Mouse (Mus musculus) neural tube, embryonic 11.5 days (tissue): ENCODE data around the gene Sufu. TPM values are rescaled to one million over a fixed set of nuclear protein-coding genes. Genes with fewer than 3 reads are reported as not detected.

Experiments used
- ATAC-seq: fragments of 200-750 bp; cut with Nextera tagmentation; 2 replicates; pipeline ENCODE4 v1.8.0; 2017; ENCODE audit warnings: moderate number of reproducible peaks, mild to moderate bottlenecking, moderate TSS enrichment, moderate library complexity; ENCODE audit not compliant: insufficient read depth, low FRiP score, low TSS enrichment
- DNase-seq: peaks from one replicate; pipeline ENCODE4 v3.0.0-alpha.2; 2015; ENCODE audit warnings: low spot score
- H3K27ac ChIP-seq: fragments of 300-500 bp; sonication (generic); 2 replicates; pipeline ENCODE4 v1.5.1; 2014; ENCODE audit warnings: low read depth, mild to moderate bottlenecking, low read length
- H3K27me3 ChIP-seq: fragments of 300-500 bp; sonication (generic); 2 replicates; pipeline ENCODE4 v1.6.1; 2014; ENCODE audit warnings: mild to moderate bottlenecking, low read length, mixed read lengths; ENCODE audit not compliant: control insufficient read depth, insufficient read depth
- H3K36me3 ChIP-seq: fragments of 300-500 bp; sonication (generic); 2 replicates; pipeline ENCODE4 v1.6.1; 2014; ENCODE audit warnings: mild to moderate bottlenecking, low read length, moderate library complexity, mixed read lengths; ENCODE audit not compliant: control insufficient read depth, insufficient read depth
- H3K4me1 ChIP-seq: fragments of 300-500 bp; sonication (generic); 2 replicates; pipeline ENCODE4 v1.6.1; 2014; ENCODE audit warnings: low read length, mixed read lengths; ENCODE audit not compliant: control insufficient read depth, insufficient read depth
- H3K4me2 ChIP-seq: fragments of 300-500 bp; sonication (generic); 2 replicates; pipeline ENCODE4 v1.6.1; 2014; ENCODE audit warnings: low read depth, mild to moderate bottlenecking, moderate library complexity
- H3K4me3 ChIP-seq: fragments of 300-500 bp; sonication (generic); 2 replicates; pipeline ENCODE4 v1.5.1; 2014; ENCODE audit warnings: low read depth, low read length
- H3K9ac ChIP-seq: fragments of 300-500 bp; sonication (generic); 2 replicates; pipeline ENCODE4 v1.6.1; 2014; ENCODE audit warnings: mild to moderate bottlenecking, low read length
- H3K9me3 ChIP-seq: fragments of 300-500 bp; sonication (generic); 2 replicates; pipeline ENCODE4 v1.6.1; 2016; ENCODE audit warnings: low read length; ENCODE audit not compliant: control insufficient read depth
- WGBS: fragments of 180-500 bp; shearing (Covaris S2); extraction: QIAGEN DNeasy Blood & Tissue Kit; methylation state at CpG from one replicate; pipeline ENCODE4 v1.1.7; 2014; 5-methylcytosine and 5-hydroxymethylcytosine counted together
- polyA plus RNA-seq: library from polyadenylated mRNA; unstranded; fragments of >200 nt; fragmentation: Nextera tagmentation; extraction: Ambion mirVana; gene quantifications from 2 replicates; pipeline ENCODE4 v1.2.1, GENCODE M21; 2014

The Sufu gene
- polyA plus RNA-seq, 1 experiment from 2014 or later: 44.1 TPM

GRCm38 (mm10) chr19:46532031-46532688 is 135.5 kb downstream of the Sufu start:
- no peak overlapping the region for H3K9ac ChIP-seq
- peak; percentile 28 for DNase-seq
- peak overlapping the region; percentile 20 for H3K4me2 ChIP-seq

DNA sequence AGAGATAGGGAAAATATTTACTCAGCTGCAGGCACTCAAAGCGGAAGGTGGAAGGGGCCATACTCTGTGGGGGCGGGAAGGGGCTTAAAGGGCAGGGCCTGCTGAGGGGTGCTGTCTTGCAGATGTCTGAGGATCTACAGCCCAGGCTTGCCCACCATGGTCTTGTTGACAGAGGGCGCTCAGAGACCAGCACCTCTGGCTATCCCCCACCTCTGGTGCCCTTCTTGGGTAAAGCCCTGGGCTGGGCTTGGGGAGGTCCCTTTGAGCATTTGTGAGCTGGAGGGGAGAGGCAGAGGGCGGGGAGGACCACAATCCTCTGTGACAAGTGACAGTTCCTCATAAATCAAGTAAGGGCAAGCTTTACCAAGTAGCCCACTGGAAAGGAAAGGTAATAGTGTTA is 136.4 kb downstream of the Sufu start:
- H3K9me3 ChIP-seq: no peaks in the 10 kb centered on the region
- no peak overlapping the region for H3K9ac ChIP-seq
- WGBS: 35% methylated on average over 4 of the region's 4 CpGs
- no peak overlapping the region for H3K4me2 ChIP-seq
- DNase-seq (no peak), ATAC-seq (no peak)
- H3K4me1 ChIP-seq: peaks cover 56% of the 10 kb centered on the region
- H3K27me3 ChIP-seq: no peaks in the 10 kb centered on the region
- H3K36me3 ChIP-seq: no peaks in the 10 kb centered on the region
- H3K4me3 ChIP-seq: no peak overlapping the region
- H3K27ac ChIP-seq: no peak overlapping the region

More at GRCm38 (mm10) chr19:46532031-46532688, 135.5 kb downstream of the Sufu start:
- H3K4me3 ChIP-seq: no peak overlapping the region; the same call in 1 of the 2 replicates
- peaks cover 65% of the 10 kb centered on the region for H3K4me1 ChIP-seq
- peak overlapping the region; percentile 49; the same call in 1 of the 2 replicates for H3K27ac ChIP-seq
- H3K36me3 ChIP-seq: no peaks in the 10 kb centered on the region
- no peaks in the 10 kb centered on the region for H3K27me3 ChIP-seq
- no peaks in the 10 kb centered on the region for H3K9me3 ChIP-seq
- ATAC-seq: no peak
- WGBS: 14% methylated on average over 10 of the region's 10 CpGs

GRCm38 (mm10) chr19:46533525-46533924 is 136.8 kb downstream of the Sufu start:
- Histone ChIP-seq H3K4me3 (no peak overlapping the region), H3K27ac (no peak overlapping the region), H3K9me3 (no peaks in the 10 kb centered on the region), H3K4me2 (no peak overlapping the region), H3K4me1 (peaks cover 52% of the 10 kb centered on the region), H3K9ac (peak overlapping the region; percentile 35), H3K36me3 (no peaks in the 10 kb centered on the region), H3K27me3 (no peaks in the 10 kb centered on the region)
- 34% methylated on average over 5 of the region's 5 CpGs for WGBS
- no peak for ATAC-seq
- no peak for DNase-seq

- no peak for ATAC-seq
- peaks cover 41% of the 10 kb centered on the region for H3K4me1 ChIP-seq
- DNase-seq: no peak
- no peak overlapping the region for H3K4me3 ChIP-seq
- H3K9me3 ChIP-seq: no peaks in the 10 kb centered on the region
- no peaks in the 10 kb centered on the region for H3K36me3 ChIP-seq
- H3K4me2 ChIP-seq: no peak overlapping the region
- no peaks in the 10 kb centered on the region for H3K27me3 ChIP-seq
- no peak overlapping the region for H3K27ac ChIP-seq
- WGBS: 25% methylated on average over 6 of the region's 6 CpGs
- H3K9ac ChIP-seq: no peak overlapping the region
Measured at GRCm38 (mm10) chr19:46534542-46535098, 137.9 kb downstream of the Sufu start.

DNA sequence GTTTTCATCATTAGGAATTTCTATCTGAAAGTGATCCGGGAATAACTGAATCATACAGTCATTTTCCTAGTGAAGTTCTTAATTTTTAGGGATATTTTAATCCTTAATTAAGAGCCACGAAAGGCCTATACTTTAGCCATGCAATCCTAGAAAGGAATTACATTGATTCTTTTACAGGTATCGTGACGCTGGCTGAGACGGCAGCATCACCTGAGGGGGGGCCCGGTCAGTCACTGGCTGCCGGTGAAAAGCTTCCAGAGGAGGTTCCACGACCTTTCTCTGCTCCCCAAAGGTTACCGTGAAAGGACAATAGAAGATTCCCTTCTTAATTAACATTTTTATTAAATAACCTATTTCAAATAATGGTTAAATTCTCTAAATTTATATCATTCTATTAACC is 140.7 kb downstream of the Sufu start:
- Histone ChIP-seq H3K4me3 (no peak overlapping the region), H3K27me3 (no peaks in the 10 kb centered on the region), H3K9me3 (no peaks in the 10 kb centered on the region), H3K4me2 (no peak overlapping the region), H3K27ac (no peak overlapping the region), H3K9ac (no peak overlapping the region), H3K4me1 (peaks cover 16% of the 10 kb centered on the region), H3K36me3 (peaks cover 2% of the 10 kb centered on the region; the same call in 1 of the 2 replicates)
- DNase-seq (no peak), ATAC-seq (no peak)
- WGBS: 94% methylated on average over 9 of the region's 9 CpGs

DNA sequence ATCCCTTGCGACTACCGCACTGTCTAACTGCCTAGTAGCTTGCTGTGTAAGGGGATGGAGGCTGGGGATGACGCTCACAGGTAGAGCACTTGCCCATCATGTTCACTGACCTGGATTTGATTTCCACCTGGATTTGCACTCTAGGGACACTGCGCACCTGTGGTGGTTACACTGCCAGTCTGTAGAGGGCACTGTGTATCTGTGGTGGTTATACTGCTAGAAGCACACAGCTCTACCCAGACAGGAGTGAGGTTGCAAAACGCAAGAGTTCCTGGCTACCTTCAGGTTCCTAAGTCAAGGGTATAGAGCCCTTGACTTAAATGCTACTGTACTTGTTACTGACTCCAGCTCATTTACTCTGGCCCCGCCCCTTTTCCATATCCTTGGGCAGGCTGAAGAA is 141.5 kb downstream of the Sufu start:
- peaks cover 2% of the 10 kb centered on the region; the same call in 1 of the 2 replicates for H3K36me3 ChIP-seq
- no peak for ATAC-seq
- H3K4me3 ChIP-seq: no peak overlapping the region
- peaks cover 9% of the 10 kb centered on the region for H3K4me1 ChIP-seq
- DNase-seq: no peak
- no peak overlapping the region for H3K27ac ChIP-seq
- no peak overlapping the region for H3K4me2 ChIP-seq
- H3K9me3 ChIP-seq: no peaks in the 10 kb centered on the region
- no peaks in the 10 kb centered on the region for H3K27me3 ChIP-seq
- H3K9ac ChIP-seq: no peak overlapping the region
- 84% methylated on average over 6 of the region's 6 CpGs for WGBS

Other genes with a start within 250 kb of the Sufu start
- gene Pitx3, start 248.6 kb upstream of the Sufu start, polyA plus RNA-seq: 2.2 and 4.5 TPM in 2 replicates
- 43.3 and 52.0 TPM in 2 replicates for gene Gbf1, start 244.4 kb upstream of the Sufu start, polyA plus RNA-seq
- gene Nfkb2, start 92.6 kb upstream of the Sufu start, polyA plus RNA-seq: 4.1 and 4.3 TPM in 2 replicates
- 10.9 and 12.7 TPM in 2 replicates for gene Psd, start 69.7 kb upstream of the Sufu start, polyA plus RNA-seq
- gene Fbxl15, start 68.7 kb upstream of the Sufu start, polyA plus RNA-seq: 22.0 and 24.5 TPM in 2 replicates
- gene Cuedc2, start 58.2 kb upstream of the Sufu start, polyA plus RNA-seq: 263 and 274 TPM in 2 replicates
- gene Mfsd13a, start 55.8 kb upstream of the Sufu start, polyA plus RNA-seq: 6.8 and 7.3 TPM in 2 replicates
- 1.2 and 2.4 TPM in 2 replicates for gene 2310034G01Rik, start 46.6 kb upstream of the Sufu start, polyA plus RNA-seq
- 238 and 262 TPM in 2 replicates for gene Actr1a, start 1.1 kb upstream of the Sufu start, polyA plus RNA-seq
- gene Trim8, start 104.8 kb downstream of the Sufu start, polyA plus RNA-seq: 26.6 and 28.7 TPM in 2 replicates
- gene Arl3, start 176.3 kb downstream of the Sufu start, polyA plus RNA-seq: 123 and 131 TPM in 2 replicates
- gene Sfxn2, start 176.5 kb downstream of the Sufu start, polyA plus RNA-seq: 12.7 and 14.1 TPM in 2 replicates
- gene Wbp1l, start 202.2 kb downstream of the Sufu start, polyA plus RNA-seq: 41.6 and 48.8 TPM in 2 replicates